Mouse (Mus musculus) thymus, postnatal 36 days (tissue): Measurements from ENCODE around the gene Gm20388.

Experiments used
- DNase-seq, 2 experiments: peaks; one replicate each; pipeline ENCODE4 v3.0.0; 2022; ENCODE audit warnings: mixed read lengths in 2 of 2

Gm20388 gene

GRCm38 (mm10) chr8:119916237-119916892 is 5.7 kb downstream of the Gm20388 start:
- no peak for DNase-seq

- no peak for DNase-seq
Measured at GRCm38 (mm10) chr8:119917415-119917814, 6.8 kb downstream of the Gm20388 start.

GRCm38 (mm10) chr8:119918155-119918567 is 7.5 kb downstream of the Gm20388 start:
- no peak for DNase-seq

GRCm38 (mm10) chr8:119923259-119923658 is 12.6 kb downstream of the Gm20388 start:
- DNase-seq, result no peak

GRCm38 (mm10) chr8:119925428-119925827 is 14.8 kb downstream of the Gm20388 start:
- no peak for DNase-seq

- peak; percentile 27 to 48 for DNase-seq
Measured at GRCm38 (mm10) chr8:119926474-119926873, 15.8 kb downstream of the Gm20388 start.

- DNase-seq, result peak; percentile 23 to 27
Measured at GRCm38 (mm10) chr8:119927422-119928092, 16.9 kb downstream of the Gm20388 start.

GRCm38 (mm10) chr8:119931317-119931716 is 20.7 kb downstream of the Gm20388 start:
- DNase-seq, result no peak

GRCm38 (mm10) chr8:119933681-119934080 is 23.0 kb downstream of the Gm20388 start:
- DNase-seq, result no peak

- no peak for DNase-seq
Measured at GRCm38 (mm10) chr8:119935541-119935940, 24.9 kb downstream of the Gm20388 start.

GRCm38 (mm10) chr8:119938481-119938880 is 27.8 kb downstream of the Gm20388 start:
- DNase-seq, result no peak

- DNase-seq, result no peak
Measured at GRCm38 (mm10) chr8:119939336-119939735, 28.7 kb downstream of the Gm20388 start.

- no peak for DNase-seq
Measured at GRCm38 (mm10) chr8:119941471-119941870, 30.8 kb downstream of the Gm20388 start.

- no peak for DNase-seq
Measured at GRCm38 (mm10) chr8:119943616-119944015, 33.0 kb downstream of the Gm20388 start.

GRCm38 (mm10) chr8:119944096-119944811 is 33.6 kb downstream of the Gm20388 start:
- DNase-seq, result peak; percentile 66 to 74

GRCm38 (mm10) chr8:119946326-119946865 is 35.8 kb downstream of the Gm20388 start:
- peak; percentile 24 to 29 for DNase-seq

GRCm38 (mm10) chr8:119947653-119948052 is 37.0 kb downstream of the Gm20388 start:
- no peak for DNase-seq

GRCm38 (mm10) chr8:119948340-119948739 is 37.7 kb downstream of the Gm20388 start:
- no peak for DNase-seq

GRCm38 (mm10) chr8:119952282-119952681 is 41.6 kb downstream of the Gm20388 start:
- DNase-seq, result no peak

- no peak for DNase-seq
Measured at GRCm38 (mm10) chr8:119952747-119953146, 42.1 kb downstream of the Gm20388 start.

- DNase-seq, result no peak
Measured at GRCm38 (mm10) chr8:119955333-119955732, 44.7 kb downstream of the Gm20388 start.

- DNase-seq, result no peak
Measured at GRCm38 (mm10) chr8:119958076-119958475, 47.4 kb downstream of the Gm20388 start.

GRCm38 (mm10) chr8:119960531-119961104 is 50.0 kb downstream of the Gm20388 start:
- DNase-seq, result no peak
